Mouse (Mus musculus): ENCODE data around the gene Ccl1.

Gene Ccl1

DNA sequence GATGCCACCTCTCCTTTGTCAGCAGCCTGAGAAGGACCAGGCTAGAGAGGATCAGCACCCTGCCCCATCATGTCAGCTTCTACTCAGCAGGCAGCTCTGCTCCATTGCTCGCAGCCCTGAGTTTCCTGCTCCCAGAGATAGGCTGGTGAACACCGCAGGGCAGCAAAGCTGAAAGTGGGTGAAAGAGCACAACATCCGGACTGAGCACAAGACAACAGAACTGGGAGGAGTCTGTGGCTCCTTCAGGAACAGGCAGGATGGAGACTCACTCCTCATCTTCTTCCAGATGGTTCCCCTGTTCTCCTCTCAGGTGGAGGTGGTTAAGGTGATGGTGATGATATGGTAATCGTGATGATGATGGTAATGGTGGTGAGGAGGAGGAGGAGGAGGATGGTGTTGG, at the start of gene Ccl1:
Ccl1 (minus strand) TSS at position 101 of the 400 bp plus-strand sequence.
- no peak for DNase-seq

DNA sequence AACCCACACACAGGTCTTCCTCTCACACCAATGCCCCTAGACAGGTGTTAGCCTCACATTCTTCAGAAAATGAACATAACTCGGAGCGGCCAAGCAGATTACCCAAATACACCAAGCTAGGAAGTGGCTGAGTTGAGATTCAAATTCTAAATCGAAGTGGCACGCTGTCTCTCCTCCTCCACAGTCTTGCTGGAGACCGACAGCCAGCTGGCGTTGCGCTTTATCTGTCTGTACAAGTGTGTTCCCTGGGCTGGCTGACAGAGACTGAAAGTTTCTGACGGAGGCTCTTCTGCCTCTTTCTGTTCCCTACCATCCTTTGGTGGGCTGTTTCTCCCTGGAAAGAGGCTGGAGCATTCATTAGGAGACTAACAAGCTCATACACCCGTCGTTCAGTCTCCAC, 45.5 kb upstream of the Ccl1 start:
- DNase-seq, result no peak

DNA sequence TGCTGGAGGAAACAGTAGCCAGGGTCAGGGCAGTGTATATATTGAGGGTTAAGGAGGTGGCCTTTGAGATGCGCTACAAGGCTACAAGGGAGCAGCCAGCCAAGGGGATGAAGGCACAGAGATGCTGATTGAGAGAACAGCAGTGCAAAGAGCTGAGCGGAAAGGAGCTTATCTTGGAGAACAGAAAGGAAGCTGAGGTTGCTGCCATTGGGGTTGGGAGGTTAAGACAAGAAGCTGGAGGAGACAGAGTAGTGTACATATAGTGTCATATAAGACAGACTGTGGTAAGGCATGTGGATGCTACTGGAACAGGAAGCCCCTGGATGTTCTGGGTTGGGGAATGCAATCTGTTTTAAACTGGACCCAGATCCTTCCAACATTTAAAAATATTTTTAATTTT, 35.4 kb upstream of the Ccl1 start:
- no peak for DNase-seq

DNA sequence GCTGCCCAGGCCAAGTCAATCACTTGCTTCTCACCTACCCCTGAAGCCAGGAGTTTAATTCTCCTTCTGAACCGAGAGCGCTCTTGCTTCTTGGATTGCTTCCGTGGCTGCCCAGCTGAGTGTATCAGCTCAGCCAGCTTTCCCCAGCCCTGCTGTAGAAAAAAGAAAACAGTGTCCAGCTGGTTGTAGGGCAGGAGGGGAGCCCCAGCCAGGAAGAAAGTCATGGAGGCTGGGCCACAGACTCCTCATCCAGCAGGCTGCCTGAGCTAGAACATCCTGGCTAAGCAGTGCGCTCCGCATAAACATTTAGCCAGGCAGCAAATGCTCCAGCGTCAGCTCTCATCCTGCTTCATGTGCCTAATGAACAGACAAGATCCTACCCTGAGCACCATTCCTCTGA, 34.9 kb upstream of the Ccl1 start:
- no peak for DNase-seq

DNA sequence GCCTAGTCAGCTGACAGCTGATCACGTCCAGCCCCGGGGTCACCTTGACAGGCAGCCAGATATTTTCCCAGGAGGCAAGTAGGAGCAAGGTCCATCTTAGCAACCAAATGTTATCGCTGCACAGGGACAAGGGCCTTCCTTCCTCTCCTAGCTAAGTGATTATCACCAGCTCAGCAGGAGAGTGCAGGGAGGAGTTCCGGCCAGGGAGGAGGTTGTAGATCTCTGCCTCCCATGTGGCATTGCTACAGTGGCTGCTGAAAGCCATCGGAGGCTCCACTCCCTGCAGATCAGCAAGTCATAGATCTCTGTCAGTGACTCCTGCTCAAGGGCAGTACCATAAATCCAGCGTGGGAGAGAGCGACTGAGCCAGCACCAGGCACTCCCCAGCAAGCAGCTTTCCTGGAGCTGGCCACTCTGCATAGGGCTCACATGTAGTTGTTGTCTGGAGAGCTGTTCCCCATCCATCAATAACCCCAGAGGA, 34.5 kb upstream of the Ccl1 start:
- no peak for DNase-seq

DNA sequence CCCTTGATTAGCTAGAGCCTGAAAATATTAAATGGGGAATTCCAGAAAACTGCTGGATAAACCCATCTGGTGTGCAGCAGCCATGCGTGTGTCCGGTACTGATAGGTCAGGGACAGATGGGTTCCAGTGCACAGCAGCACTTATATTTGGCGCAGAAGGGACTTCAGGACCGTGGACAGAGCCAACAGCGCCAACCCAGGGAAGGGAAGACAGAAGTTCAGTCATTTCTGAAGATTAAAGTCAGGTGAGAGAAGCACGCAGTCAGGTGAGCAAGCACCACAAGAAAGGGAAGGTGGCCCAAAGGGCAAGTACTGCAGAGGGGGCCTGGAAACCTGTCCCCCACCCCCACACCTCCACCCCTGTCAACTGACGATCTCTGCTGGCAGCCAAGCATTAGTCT, 7.7 kb upstream of the Ccl1 start:
- DNase-seq, result no peak

DNA sequence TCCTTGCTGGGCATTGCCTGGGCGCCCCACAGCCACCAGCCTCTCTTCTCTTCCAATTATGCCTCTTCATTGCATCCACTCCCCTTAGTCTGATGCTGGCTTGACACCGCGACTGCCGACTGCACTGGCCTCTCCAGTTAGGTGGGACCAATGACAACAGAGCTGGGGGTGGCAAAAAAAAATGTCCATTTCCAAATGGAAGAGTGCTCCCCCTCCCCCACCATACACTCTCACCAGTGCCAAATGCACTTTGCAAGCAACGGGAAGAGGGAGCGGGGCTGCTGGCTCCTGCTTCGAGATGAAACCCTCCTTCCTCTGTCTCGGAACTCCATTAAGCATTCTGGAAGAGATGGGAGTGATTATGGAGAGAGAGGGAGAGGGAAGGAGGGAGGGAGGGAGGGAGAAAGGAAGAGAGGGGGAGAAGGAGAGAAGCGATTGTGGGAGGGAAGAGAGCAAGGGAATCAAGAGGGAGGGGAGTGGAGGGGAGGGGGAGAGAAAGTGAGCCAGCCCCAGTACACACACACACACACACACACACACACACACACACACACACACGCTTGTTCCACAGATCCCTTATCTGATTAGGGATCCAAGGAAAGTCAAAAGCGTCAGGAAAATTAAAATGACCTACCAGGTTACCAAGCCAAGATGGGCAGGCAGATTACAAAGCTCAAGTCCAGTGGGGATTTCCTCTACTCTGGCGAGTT, 5.0 kb upstream of the Ccl1 start:
- no peak for DNase-seq

DNA sequence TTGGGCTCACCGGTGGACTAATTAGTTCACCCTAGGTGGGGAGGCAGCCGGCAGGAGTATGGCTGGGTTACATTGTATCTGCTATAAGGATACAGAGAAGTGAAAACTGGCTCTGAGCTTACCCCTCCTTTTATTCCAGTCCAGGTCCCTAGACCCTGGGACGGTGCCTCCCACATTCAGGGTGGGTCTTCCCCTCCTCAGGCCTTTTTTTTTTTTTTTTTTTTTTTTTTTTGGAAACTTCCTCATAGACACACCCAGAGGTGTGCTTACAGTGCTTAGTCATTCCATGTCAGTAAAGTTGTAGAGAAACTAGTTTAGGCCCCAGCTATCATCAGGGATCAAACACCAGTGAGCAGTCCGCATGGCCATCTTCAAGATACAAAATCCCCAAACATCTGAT, 7.6 kb downstream of the Ccl1 start:
- DNase-seq, result no peak

DNA sequence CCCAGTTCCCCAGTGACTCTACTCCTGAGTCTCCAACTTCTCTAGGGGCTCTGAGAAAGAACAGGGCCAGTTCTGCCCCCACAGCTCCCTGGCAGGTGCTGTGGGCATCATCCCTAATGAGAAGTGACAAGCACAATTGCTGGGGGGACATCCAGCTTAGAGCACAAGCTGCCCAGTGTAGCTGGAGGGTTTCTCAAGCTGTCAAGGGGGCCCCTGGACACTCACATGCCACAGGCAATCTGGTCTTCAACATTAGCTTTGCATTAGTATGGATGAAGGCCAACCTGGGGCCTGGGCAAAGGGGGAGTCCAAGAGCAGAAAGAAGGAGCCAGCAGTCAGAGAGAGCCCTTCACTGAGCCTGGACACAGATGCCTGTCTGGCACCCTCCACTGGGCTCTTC, 14.6 kb downstream of the Ccl1 start:
- DNase-seq, result no peak

DNA sequence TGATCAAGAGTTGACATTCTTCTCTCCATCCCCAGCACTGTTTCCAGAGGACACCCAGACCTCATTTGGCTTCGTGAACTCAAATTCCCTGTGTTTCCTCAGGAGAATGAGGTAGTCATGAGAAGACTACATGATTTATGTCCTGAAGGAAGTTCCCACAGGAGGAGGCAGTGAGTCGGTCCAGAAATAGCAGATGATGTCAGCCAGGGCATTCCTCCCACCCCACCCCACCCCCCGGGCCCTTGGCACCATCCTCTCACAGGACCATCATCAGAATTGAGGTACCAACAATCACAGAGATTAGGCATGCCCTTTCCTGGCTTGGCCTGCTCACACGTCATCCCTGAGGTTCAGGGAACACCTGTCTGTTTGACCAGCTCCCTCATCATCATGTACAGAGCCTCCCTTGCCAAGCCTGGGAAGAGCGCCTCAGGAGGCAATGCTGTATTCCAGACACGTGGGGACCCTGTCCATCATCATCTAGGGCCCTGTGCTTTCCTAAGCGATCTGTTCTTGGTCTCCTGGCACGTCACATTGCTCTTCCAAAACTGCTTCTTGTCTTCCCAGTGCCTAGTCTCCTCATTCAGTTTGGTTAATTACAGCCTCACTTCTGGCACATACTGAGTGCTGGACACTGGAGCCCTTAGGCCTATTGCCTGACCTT, 31.2 kb downstream of the Ccl1 start:
- no peak for DNase-seq

DNA sequence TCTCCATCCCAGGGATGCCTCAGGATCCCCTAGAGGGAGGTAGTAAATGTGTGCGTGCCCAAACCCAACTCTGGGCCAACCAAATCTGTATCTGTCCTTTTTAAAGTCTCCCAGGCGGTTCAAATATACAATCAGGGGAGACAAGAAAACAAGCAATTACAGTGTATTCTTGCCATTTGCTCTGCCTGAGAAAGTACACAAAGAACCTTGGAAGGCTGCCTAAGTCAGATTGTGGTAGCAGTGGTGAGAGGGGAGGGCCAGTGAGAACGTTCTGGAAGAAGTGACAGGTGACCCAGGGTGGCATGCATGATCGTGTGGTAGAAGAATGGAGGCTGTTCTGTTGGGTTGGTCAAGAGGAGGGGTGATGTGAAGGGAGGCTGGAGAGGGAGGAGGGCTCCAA, 46.4 kb downstream of the Ccl1 start:
- DNase-seq, result no peak

DNA sequence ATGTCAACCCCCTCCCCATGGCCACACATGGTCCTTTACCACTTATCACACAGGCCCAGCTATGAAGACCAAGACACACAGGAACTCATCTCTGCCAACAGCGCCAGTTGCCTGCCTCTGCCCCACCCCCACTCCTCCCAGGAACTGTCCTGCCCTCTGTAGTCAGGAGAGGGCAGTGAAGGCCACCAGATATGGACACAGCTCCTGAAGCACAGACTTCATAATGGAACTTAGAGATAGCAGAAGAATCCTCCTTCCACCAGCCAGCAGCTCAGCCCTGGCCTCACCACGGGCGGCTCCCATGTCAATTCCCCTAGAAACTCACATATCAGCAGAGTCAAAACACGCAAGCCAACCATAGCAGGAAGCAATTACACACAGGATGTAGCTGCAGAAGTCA, 49.9 kb downstream of the Ccl1 start:
- no peak for DNase-seq

DNA sequence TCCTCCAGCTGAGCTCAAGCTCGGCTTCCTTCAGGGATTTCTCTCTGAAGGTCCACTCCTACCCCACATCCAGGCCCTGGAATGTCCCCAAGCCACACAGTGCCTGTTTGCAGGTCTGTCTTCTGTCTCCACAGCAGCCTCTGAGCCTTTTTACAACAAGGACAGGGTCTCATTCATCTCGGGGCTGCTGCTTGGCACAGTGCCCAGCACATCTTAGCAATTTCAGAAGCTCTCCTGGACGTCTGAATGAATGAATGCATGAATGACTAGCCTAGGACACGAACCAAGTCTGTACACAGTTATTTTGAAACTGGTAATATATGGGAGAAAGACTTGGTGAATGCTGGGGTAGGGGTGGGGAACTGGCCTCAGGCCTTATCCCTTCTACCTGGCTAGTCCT, 52.1 kb downstream of the Ccl1 start:
- DNase-seq, result no peak

DNA sequence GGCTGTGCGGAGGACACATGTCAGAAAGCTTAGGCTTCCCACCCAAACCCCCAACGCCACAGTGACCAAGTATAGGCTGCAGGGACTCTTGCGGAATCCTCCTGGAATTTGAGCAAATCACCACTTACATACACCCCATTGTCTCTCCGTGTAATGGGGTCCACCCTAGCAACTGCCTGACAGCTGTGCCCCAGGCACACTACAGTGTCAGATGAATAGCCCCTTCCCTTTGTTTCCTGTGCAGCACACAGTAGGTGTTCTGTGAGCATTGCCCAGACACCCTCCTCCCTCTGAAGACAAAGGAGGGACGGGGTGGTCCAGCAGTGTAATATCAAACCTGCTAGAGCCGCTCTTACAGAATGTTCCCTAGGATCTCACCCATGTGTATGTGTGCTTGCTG, 54.2 kb downstream of the Ccl1 start:
- DNase-seq, result no peak

DNA sequence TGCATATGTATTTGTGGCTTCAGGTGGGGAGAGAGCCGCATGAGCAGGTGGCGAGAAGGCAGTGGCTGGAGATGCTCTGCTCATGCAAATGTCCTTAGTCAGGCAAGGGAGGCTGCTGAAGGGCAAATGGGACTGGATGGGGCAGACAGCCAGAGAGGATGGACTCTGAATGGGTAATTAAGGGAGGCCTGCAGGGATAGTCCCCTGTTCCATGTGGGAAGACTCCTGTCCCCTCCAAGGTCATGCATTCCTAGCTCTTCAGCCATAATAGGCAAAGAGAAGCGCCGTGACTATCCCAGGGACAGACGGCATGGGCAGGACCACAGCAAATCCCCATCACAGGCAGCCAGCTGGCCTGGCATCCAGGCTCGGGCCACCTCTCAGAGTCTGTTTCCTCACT, 55.5 kb downstream of the Ccl1 start:
- no peak for DNase-seq

DNA sequence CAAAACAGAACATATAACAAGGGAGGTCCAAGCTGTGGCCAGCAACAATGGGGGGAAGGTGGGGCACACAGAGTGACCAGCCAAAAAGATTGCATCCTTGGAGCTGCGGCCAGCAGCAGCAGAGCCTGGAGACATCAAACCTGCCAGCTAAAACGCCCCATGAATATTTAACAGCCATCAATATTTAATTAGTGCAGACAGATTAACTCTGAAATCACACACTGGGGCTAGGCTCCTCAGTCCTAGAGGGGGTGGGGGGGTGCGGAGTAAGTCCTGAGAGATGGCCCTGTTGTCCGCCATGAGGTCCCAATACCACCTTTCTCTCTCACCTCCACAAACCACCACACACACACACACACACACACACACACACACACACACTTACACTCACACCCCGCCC, 68.1 kb downstream of the Ccl1 start:
- no peak for DNase-seq

DNA sequence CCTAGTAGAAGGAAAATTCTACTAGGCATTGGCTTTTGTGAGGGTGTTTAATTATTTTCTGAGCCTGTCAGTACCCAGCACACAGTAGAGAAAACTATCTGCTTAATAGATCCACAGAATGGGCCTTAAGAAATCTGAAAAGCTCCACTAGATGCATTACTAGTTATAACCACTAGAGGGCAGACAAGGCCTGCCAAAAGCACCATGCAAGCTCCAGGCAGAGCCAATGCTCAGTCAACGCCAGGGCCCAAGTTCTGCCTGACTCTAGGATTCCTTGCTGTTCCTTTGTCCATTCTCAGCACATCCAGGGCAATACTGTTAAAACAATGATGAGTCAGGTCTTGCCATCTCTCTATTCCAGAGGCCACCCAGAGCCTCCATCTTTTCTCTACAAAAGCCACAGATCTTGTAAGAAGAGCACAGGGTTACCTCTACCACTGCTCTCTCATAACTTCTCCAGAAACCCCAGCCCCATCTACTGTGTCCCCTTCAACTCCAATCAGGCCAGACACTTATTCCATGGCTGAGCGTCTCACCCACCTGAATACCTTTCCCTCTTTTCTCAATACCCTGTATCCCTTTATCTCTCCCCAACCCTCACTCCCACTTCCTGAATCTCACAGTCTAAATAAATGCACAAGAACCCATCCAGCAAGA, 69.8 kb downstream of the Ccl1 start:
- DNase-seq, result peak in 1 of 2 experiments; percentile 5

DNA sequence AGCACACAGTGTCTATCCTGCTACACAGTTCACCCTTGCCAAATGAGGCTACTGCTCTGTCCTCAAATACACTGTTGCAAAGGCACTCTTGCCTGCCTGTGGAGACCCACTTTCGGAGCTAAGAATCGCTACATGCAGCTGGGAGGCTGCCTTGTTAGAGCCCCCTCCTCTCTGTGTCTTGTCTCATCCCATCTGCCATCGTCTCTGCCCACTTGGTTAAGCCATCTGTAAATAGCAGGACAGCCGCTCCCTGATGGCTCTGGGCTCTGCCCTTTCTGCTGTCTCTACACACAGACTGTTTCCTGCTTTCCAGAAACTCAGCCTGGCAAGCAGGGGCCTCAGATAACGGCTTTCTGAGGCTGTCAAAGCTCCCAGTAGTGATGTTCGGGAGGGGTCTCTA, 71.5 kb downstream of the Ccl1 start:
- no peak for DNase-seq

DNA sequence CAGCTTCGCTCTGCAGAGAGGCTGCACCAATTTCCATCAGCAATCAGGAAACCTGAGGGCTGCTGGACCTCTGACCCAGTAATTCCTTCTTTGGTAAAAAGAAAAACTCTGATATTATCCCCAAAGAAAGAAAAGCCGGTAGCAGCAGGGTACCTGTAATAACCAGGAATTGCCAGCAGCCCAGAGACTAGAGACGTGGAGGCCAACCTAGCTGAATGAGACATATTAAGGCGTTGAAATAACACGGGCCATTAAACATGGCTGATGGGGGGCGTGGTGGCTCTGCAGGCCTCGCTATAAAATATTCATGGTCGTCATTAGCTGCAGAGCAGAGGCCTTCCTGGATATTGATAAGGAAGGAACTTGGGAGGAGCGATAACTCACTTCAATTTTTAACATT, 78.5 kb downstream of the Ccl1 start:
- no peak for DNase-seq

DNA sequence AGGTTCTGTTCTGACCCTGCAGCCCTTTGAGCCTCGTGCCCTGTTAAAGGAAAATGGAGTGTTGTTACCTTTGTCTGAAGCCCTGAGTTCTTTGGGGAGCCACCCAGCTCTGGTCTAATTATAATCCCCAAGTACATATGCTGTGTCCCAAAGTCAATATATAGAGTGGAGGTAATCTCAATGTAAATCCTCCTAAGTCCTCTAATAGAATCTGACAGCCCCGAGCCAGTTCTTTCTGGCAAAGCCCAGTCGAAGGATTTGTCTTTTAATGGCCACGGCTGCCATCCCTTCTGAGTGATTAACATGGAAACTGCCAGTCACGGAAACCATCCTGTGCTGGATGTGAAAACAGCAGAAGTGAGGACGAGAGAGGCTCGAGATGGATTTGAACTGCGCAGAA, 79.6 kb downstream of the Ccl1 start:
- DNase-seq, result no peak

DNA sequence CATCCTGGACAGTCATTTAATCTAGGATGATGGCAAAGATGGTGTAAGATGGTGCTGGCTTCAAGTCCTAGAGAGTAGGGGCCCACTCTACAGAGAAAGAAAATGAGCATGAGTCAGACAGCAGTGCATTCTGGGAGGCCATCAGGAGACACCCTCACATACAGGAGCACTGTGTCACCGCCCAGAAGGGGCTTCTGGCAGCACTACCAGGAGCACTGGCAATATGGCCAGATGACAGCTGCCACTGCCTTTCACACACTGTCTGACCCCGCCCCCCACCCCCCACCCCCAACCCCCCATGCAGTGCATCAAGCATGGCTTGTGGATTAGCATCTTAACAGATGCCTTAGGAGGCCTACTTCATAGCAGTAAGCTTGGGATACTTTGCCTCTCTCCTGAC, 89.0 kb downstream of the Ccl1 start:
- no peak for DNase-seq

DNA sequence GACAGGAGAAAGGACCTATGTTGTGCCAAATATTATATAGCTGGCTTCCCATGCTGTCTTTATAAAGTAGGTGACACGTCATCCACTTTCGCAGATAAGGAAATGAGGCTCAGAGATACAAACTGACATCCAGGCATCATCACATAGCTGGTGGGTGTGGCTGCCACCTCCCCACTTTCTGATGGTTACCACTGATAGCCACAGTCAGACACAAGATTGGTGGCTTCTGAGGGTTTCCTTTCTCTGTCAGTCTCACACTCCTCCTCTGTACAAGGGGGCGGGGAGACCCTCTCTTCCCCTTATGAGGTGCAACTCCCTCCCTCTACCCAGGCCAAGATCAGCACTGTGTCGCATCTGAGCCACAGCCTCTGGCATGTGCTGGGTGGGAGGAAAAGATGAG, 91.1 kb downstream of the Ccl1 start:
- DNase-seq, result no peak

DNA sequence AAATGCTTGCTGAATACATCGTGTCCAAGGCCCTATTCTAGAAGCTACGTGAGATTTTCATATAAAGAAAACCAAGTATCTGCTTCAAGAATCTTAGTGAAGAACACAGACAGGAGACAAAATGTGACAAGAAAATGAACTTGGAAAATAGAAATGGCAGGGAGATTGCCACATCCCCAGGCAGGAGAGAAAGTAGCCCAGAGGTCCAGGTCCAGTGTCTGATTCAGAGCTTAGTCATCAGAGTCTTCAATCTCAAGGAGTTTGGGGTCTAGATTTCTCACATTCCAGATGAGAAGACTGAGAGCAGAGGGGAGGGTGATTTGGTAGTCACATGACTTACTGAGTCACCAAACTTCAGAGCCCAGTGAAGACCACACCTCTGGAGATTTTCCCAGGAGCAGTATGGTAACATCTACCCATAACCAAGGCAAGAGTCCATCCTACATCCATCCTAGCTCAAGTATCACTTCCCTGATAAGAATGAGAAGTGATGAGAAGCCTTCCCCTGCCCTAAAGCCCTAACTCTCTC, 98.5 kb downstream of the Ccl1 start:
- DNase-seq, result no peak

DNA sequence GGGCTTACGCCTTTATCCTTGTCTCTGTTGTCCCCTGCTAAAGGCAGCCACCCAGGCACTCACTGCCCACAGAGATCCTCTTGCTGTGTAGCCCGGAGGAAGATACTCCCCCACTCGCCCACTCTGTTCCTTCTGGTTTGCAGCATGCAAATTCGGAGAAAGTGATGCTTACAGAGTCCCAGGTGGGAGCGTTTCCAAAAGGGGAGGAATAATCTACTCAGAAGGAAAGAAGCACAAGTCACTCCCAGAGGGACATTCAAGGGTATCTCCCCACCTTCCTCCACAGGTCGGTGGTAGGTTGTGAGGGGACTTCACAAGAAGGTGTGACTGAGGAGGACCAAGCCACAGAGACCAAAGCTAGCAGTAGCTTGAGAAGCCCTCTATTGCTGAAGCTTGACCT, 100.3 kb downstream of the Ccl1 start:
- no peak for DNase-seq

All from lung, adult 18-20 months (tissue).